Mouse (Mus musculus): Measurements from ENCODE around the gene Kcnj12.

The Kcnj12 gene

GRCm38 (mm10) chr11:61109707-61110106 lies 87.3 kb downstream of the Kcnj12 start:
- no peak for DNase-seq (ENCODE audit: low spot score in 2 of 2)

GRCm38 (mm10) chr11:61110113-61110512 lies 87.7 kb downstream of the Kcnj12 start:
- no peak for DNase-seq (ENCODE audit: low spot score in 2 of 2)

- no peak for DNase-seq (ENCODE audit: low spot score in 2 of 2)
Observed at GRCm38 (mm10) chr11:61110928-61111327, 88.6 kb downstream of the Kcnj12 start.

GRCm38 (mm10) chr11:61111472-61111871 lies 89.1 kb downstream of the Kcnj12 start:
- DNase-seq (ENCODE audit: low spot score in 2 of 2), result no peak

GRCm38 (mm10) chr11:61112323-61112995 lies 90.1 kb downstream of the Kcnj12 start:
- no peak for DNase-seq (ENCODE audit: low spot score in 2 of 2)

- DNase-seq (ENCODE audit: low spot score in 2 of 2), result no peak
Observed at GRCm38 (mm10) chr11:61116226-61116625, 93.9 kb downstream of the Kcnj12 start.

GRCm38 (mm10) chr11:61119996-61120583 lies 97.7 kb downstream of the Kcnj12 start:
- no peak for DNase-seq (ENCODE audit: low spot score in 2 of 2)

Measured in frontal cortex, postnatal 36 days (tissue).